Comparison of ENCODE assay signal across 8 mouse cellular contexts in genomic region chr16:91793507-91794278, GRCm38 (mm10).
DNase-seq lines count a peak whose midpoint lies in the region; TF ChIP-seq lines count a peak whose summit lies in the region.

No protein-coding gene starts in this region.

- H3K4me1 ChIP-seq in bone marrow, adult 2 months (ENCODE audit: control insufficient read depth, insufficient read depth, low read length), result peaks cover 8% of the 10 kb centered on the region

- no peak for TF ChIP-seq CTCF in bone marrow, adult 2 months (IDR thresholded peaks at IDR 0.05; ENCODE audit: control insufficient read depth, insufficient read depth, low read length)

- no peak overlapping the region for H3K27ac ChIP-seq in bone marrow, adult 2 months (ENCODE audit: control insufficient read depth, insufficient read depth, low read depth, low read length, poor library complexity)

- DNase-seq in lung, postnatal 25 days (ENCODE audit: low spot score), result peak; percentile 16
- no peak for DNase-seq in lung, adult 18-20 months
- peak; percentile 41 for DNase-seq in heart, postnatal 4 days
- peak; percentile 22 to 35 for DNase-seq in natural killer cell, adult 2 months (ENCODE audit: low spot score in 2 of 2)
- no peak for DNase-seq in c-Kit-positive CD71-positive TER-119-positive erythroid progenitor cells, embryonic 14.5 days (ENCODE audit: low spot score)
- DNase-seq in layer of hippocampus, postnatal 10 days (ENCODE audit: low spot score in 2 of 2), result no peak
- DNase-seq in right cerebral cortex, postnatal 14 days, result no peak

- TF ChIP-seq POLR2A in bone marrow, adult 2 months (IDR thresholded peaks at IDR 0.05; ENCODE audit: borderline replicate concordance, control insufficient read depth, low read depth, low read length), result no peak

- 3% methylated on average over 13 of the region's 13 CpGs for WGBS in bone marrow, adult 2 months

- peak overlapping the region; percentile 22 for H3K4me3 ChIP-seq in bone marrow, adult 2 months (replicated peaks; ENCODE audit: control insufficient read depth, low read depth, low read length)

Comparison
In these comparisons a context has a peak if more than half of its experiments do, and no peak if none do; other contexts are left out.
1. DNase-seq: peak in lung, postnatal 25 days (single experiment), heart, postnatal 4 days (single experiment) and natural killer cell, adult 2 months (2 of 2); none in lung, adult 18-20 months (0 of 2), c-Kit-positive CD71-positive TER-119-positive erythroid progenitor cells, embryonic 14.5 days (single experiment), layer of hippocampus, postnatal 10 days (0 of 2) and right cerebral cortex, postnatal 14 days (single experiment).